Mouse (Mus musculus): ENCODE measurements around the gene Kri1. TPM values are rescaled to one million over a fixed set of nuclear protein-coding genes. Genes with fewer than 3 reads are reported as not detected.
A peak's percentile ranks its signal among the peaks of the same experiment; 100 is the strongest.

The Kri1 gene
- polyA plus RNA-seq, 1 experiment from 2014 or later: 12.9 TPM

DNA sequence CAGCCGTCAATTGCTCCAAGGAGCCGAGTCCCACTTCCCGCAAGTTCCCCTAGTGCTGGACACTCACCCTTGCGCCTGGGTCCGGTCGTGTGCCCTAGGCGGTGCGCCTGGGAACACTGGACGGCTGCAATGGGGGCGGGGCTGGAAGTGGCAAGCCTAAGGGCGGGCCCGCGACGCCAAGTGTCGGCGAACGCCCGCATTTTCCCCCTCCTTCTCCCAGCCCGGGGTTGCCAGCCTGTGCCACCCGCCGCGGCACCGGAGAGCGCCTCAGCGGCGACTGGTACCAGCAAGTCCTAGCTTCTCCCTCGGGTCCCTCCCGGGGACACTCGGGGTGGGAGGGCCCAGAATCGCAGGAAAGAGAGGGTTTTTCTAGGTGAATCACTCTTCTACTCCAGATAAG lies 39.4 kb downstream of the Kri1 start, which contains the start of gene S1pr5:
Gene S1pr5 (minus strand): TSS at position 118 of the 400 bp plus-strand sequence.
- 1% methylated on average over 30 of the region's 30 CpGs for WGBS
- no peaks in the 10 kb centered on the region for H3K36me3 ChIP-seq (ENCODE audit: control insufficient read depth, insufficient read depth, low read length)
- H3K9ac ChIP-seq (replicated peaks; ENCODE audit: low read length): no peak within 1 kb of the TSS
- no peaks in the 10 kb centered on the region for H3K4me1 ChIP-seq (ENCODE audit: control insufficient read depth, insufficient read depth, low read length)
- H3K27ac ChIP-seq (replicated peaks; ENCODE audit: low read depth, low read length): no peak within 1 kb of the TSS
- H3K27me3 ChIP-seq (ENCODE audit: control insufficient read depth, insufficient read depth, low read length): peaks cover 66% of the 10 kb centered on the region
- no peaks in the 10 kb centered on the region for H3K9me3 ChIP-seq (ENCODE audit: control insufficient read depth, low read length)
- no peak within 1 kb of the TSS for H3K4me2 ChIP-seq (ENCODE audit: low read length)
- no peak within 1 kb of the TSS for H3K4me3 ChIP-seq (replicated peaks; ENCODE audit: low read depth, low read length)
- no peak for DNase-seq
- no peak for ATAC-seq (ENCODE audit: low FRiP score, low TSS enrichment)

DNA sequence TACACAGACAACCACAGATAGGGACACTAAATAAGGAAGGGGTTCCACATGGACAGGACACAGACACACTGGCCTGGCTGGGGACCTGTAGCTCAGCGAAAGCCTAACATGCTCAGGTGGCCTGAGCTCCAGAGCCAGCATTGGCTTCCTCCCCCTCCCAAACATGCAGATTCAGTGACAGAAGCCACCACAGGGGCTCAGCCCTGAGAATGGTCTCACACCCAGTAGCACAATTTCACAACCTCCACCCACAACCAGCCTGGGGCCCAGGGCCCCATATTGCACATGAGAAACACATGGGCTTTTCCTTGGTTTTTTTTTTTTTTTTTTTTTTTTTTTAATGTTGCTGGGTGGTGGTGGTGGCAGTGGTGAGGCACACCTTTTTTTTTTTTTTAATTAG lies 41.4 kb downstream of the Kri1 start:
- ATAC-seq (ENCODE audit: low FRiP score, low TSS enrichment) (no peak), DNase-seq (no peak)
- Histone ChIP-seq H3K36me3 (ENCODE audit: control insufficient read depth, insufficient read depth, low read length) (no peaks in the 10 kb centered on the region), H3K9ac (replicated peaks; ENCODE audit: low read length) (no peak overlapping the region), H3K27me3 (ENCODE audit: control insufficient read depth, insufficient read depth, low read length) (peaks cover 77% of the 10 kb centered on the region), H3K4me3 (replicated peaks; ENCODE audit: low read depth, low read length) (no peak overlapping the region), H3K9me3 (ENCODE audit: control insufficient read depth, low read length) (no peaks in the 10 kb centered on the region), H3K27ac (replicated peaks; ENCODE audit: low read depth, low read length) (no peak overlapping the region), H3K4me2 (ENCODE audit: low read length) (no peak overlapping the region), H3K4me1 (ENCODE audit: control insufficient read depth, insufficient read depth, low read length) (no peaks in the 10 kb centered on the region)
- 73% methylated on average over 1 of the region's 1 CpGs for WGBS

DNA sequence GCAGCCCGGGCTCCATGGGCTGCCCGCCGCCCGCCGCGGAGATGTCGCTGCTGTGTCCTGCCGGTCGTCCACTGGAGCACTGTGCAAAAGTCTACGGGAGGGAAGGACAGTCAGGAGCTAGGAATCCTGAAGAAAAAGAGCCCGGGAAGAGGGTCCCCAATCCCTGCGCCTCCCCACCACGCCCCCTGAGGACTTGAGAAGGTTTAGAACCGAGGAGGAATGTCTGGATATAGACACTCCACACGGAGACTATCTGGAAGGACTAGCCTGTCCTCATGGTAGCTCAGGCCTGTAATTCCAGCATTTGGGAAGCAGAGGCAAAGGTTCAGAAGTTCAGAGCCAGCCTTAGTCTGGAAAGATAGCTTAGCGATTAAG lies 42.7 kb downstream of the Kri1 start:
- Histone ChIP-seq H3K9ac (replicated peaks; ENCODE audit: low read length) (peak overlapping the region; percentile 46), H3K4me2 (ENCODE audit: low read length) (peak overlapping the region; percentile 71), H3K27me3 (ENCODE audit: control insufficient read depth, insufficient read depth, low read length) (peaks cover 71% of the 10 kb centered on the region), H3K4me1 (ENCODE audit: control insufficient read depth, insufficient read depth, low read length) (no peaks in the 10 kb centered on the region), H3K4me3 (replicated peaks; ENCODE audit: low read depth, low read length) (peak overlapping the region; percentile 40), H3K9me3 (ENCODE audit: control insufficient read depth, low read length) (no peaks in the 10 kb centered on the region), H3K36me3 (ENCODE audit: control insufficient read depth, insufficient read depth, low read length) (no peaks in the 10 kb centered on the region), H3K27ac (replicated peaks; ENCODE audit: low read depth, low read length) (no peak overlapping the region; the same call in 1 of the 2 replicates)
- ATAC-seq (ENCODE audit: low FRiP score, low TSS enrichment) (no peak), DNase-seq (no peak)
- WGBS: 2% methylated on average over 16 of the region's 16 CpGs

DNA sequence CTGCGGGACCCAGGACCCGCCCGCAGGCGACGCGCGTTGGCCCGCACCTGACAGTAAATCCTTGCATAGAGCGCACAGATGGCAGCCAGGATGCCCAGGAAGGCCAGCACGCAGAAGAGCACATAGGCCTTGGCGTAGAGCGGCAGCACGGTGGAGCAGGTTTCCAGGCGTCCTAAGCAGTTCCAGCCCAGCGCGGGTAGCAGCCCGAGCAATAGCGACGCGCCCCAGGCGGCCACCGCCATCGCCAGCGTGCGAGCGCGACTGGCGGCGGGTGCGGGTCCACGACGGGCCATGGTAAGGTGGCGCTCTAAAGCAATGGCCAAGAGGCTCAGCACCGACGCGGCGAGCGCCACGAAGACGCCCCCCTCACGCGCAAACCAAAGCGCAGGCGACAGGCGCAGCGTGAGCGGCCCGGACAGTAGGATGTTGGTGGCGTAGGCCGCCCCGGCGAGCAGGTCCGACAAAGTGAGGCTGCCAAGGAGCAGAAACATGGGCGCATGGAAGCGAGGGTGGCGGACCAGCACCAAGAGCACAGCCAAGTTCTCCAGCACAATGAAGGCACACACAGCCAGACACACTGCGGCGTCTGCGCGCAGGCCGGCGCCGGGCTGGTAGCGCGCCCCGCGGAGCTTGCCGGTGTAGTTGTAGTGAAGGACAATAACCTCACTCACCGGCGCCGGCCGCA lies 43.2 kb downstream of the Kri1 start:
- Histone ChIP-seq H3K27me3 (ENCODE audit: control insufficient read depth, insufficient read depth, low read length) (peaks cover 66% of the 10 kb centered on the region), H3K36me3 (ENCODE audit: control insufficient read depth, insufficient read depth, low read length) (no peaks in the 10 kb centered on the region), H3K4me2 (ENCODE audit: low read length) (peak overlapping the region; percentile 71), H3K4me1 (ENCODE audit: control insufficient read depth, insufficient read depth, low read length) (no peaks in the 10 kb centered on the region), H3K27ac (replicated peaks; ENCODE audit: low read depth, low read length) (peak overlapping the region; percentile 70), H3K4me3 (replicated peaks; ENCODE audit: low read depth, low read length) (peak overlapping the region; percentile 40), H3K9ac (replicated peaks; ENCODE audit: low read length) (peak overlapping the region; percentile 46), H3K9me3 (ENCODE audit: control insufficient read depth, low read length) (no peaks in the 10 kb centered on the region)
- ATAC-seq (ENCODE audit: low FRiP score, low TSS enrichment): peak; percentile 72
- WGBS: under 1% methylated on average over 72 of the region's 72 CpGs
- peak; percentile 70 for DNase-seq

DNA sequence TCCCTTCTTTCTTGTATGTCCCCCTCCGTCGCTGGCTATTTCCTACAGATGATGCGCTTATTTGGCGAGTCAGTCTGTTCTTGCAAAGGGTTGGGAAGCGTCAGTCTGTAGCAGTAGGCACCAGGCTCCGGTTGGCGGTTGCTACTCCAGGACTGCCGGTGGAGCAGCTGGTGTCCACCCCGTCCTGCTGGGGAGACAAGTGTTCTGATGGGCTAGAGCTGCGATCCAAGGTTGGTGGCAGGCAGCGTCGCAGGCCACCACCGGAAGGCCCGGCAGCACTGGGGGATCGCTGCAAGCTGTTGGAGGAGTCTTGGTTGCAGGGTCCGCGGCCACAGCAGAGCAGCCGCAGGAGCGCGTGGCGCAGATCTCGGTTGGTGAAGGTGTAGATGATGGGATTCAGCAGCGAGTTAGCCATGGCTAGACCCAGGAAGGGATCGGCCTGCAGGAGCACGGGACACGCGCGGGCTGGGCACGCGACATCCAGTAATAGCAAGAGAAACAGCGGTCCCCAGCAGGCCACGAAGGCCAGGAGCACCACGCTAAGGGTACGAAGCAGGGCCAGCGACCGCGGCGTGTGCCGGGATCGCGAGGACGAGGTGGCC lies 43.8 kb downstream of the Kri1 start:
- Histone ChIP-seq H3K27me3 (ENCODE audit: control insufficient read depth, insufficient read depth, low read length) (peaks cover 60% of the 10 kb centered on the region), H3K36me3 (ENCODE audit: control insufficient read depth, insufficient read depth, low read length) (no peaks in the 10 kb centered on the region), H3K4me2 (ENCODE audit: low read length) (peak overlapping the region; percentile 71), H3K4me3 (replicated peaks; ENCODE audit: low read depth, low read length) (peak overlapping the region; percentile 40), H3K9ac (replicated peaks; ENCODE audit: low read length) (peak overlapping the region; percentile 46), H3K4me1 (ENCODE audit: control insufficient read depth, insufficient read depth, low read length) (no peaks in the 10 kb centered on the region), H3K27ac (replicated peaks; ENCODE audit: low read depth, low read length) (peak overlapping the region; percentile 70), H3K9me3 (ENCODE audit: control insufficient read depth, low read length) (no peaks in the 10 kb centered on the region)
- DNase-seq (peak; percentile 28), ATAC-seq (ENCODE audit: low FRiP score, low TSS enrichment) (no peak)
- WGBS: 4% methylated on average over 42 of the region's 42 CpGs

DNA sequence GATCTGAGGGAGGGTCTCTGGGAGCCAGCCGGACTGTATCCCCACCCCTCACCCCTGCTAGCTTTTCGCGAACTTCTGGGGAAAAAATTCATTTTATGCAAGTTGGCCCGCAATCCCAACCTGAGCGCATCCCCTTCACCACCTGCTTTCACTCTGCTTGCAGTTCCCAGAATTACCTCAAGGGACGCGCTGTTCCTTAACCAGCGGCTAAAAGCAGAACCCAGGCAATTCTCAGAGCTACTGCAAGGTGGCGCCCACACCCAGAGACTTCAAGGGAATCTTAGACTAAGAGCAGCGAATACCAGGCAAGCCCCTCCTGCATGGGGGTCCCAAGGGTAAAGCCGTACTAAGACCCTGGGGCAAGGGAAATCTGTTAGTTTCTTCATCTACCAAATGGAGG lies 46.4 kb downstream of the Kri1 start:
- WGBS: 5% methylated on average over 11 of the region's 11 CpGs
- Histone ChIP-seq H3K4me3 (replicated peaks; ENCODE audit: low read depth, low read length) (no peak overlapping the region), H3K27ac (replicated peaks; ENCODE audit: low read depth, low read length) (no peak overlapping the region), H3K27me3 (ENCODE audit: control insufficient read depth, insufficient read depth, low read length) (peaks cover 41% of the 10 kb centered on the region), H3K4me2 (ENCODE audit: low read length) (no peak overlapping the region), H3K9me3 (ENCODE audit: control insufficient read depth, low read length) (no peaks in the 10 kb centered on the region), H3K36me3 (ENCODE audit: control insufficient read depth, insufficient read depth, low read length) (no peaks in the 10 kb centered on the region), H3K9ac (replicated peaks; ENCODE audit: low read length) (no peak overlapping the region), H3K4me1 (ENCODE audit: control insufficient read depth, insufficient read depth, low read length) (peaks cover 15% of the 10 kb centered on the region)
- ATAC-seq (ENCODE audit: low FRiP score, low TSS enrichment) (no peak), DNase-seq (peak; percentile 93)

DNA sequence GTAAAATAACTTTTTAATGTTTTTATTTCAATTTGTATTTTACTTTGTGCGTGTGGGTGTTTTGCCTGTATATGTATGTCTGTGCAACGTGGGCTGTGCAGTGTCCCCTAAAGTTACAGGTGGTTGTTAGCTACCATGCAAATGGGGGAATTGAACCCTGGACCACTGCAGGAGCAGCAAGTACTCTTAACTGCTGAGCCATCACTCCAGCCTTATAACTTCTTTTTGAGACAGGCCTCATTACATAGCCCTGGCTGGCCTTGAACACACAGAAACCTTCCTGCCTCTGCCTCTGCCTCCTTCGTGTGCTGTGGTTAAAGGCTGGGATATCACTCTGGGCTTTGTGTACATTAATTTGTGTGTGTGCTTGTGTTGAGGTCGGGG lies 48.3 kb downstream of the Kri1 start:
- peak overlapping the region; percentile 87 for H3K4me3 ChIP-seq (replicated peaks; ENCODE audit: low read depth, low read length)
- ATAC-seq (ENCODE audit: low FRiP score, low TSS enrichment) (no peak), DNase-seq (no peak)
- whole genome bisulfite sequencing: 35% methylated on average over 4 of the region's 4 CpGs
- H3K9me3 ChIP-seq (ENCODE audit: control insufficient read depth, low read length): no peaks in the 10 kb centered on the region
- peak overlapping the region; percentile 98 for H3K9ac ChIP-seq (replicated peaks; ENCODE audit: low read length)
- peaks cover 22% of the 10 kb centered on the region for H3K27me3 ChIP-seq (ENCODE audit: control insufficient read depth, insufficient read depth, low read length)
- peaks cover 15% of the 10 kb centered on the region for H3K4me1 ChIP-seq (ENCODE audit: control insufficient read depth, insufficient read depth, low read length)
- H3K4me2 ChIP-seq (ENCODE audit: low read length): peak overlapping the region; percentile 87
- H3K27ac ChIP-seq (replicated peaks; ENCODE audit: low read depth, low read length): no peak overlapping the region; the same call in 1 of the 2 replicates
- H3K36me3 ChIP-seq (ENCODE audit: control insufficient read depth, insufficient read depth, low read length): no peaks in the 10 kb centered on the region; the same call in none of the 2 replicates

DNA sequence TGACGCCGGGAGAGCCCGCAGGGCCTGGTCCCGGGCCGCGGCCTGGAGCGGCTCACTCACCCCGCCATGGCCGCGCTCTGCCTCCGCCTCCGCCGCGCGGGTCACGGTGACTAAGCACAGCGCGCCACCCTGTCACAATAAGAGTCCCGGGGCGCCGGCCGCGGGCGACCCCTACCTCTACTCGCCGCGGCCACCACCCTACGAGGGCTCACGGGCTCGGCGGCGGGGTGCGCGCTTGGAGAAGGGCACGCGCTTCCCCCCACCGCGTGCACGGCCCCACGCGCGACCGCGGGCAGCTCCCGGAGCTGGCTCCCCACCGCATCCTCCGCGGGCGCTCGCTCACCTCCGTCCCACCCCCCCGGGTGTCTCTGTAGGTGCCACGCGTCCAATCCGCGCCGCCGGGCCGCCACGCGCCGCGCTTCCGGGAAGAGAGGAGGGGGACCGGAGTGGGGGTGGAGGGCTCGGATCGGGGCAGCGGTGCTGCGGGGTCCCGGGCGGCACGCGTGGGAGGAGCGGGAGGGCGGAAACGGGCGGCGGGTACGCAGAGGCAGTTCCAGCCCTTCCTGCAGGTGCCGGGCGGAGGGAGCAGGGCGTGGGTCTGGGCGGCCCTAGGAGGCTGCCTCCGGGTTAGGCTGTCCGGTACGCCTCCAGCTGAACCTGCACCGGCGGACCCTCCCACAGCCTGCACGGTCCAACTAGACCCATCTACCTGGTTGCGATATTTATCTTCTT lies 48.9 kb downstream of the Kri1 start, which contains the start of gene Keap1:
Gene Keap1 (minus strand): TSS at position 629 of the 732 bp plus-strand sequence.
- ATAC-seq (ENCODE audit: low FRiP score, low TSS enrichment): peak; percentile 86
- peak within 1 kb of the TSS; percentile 87 for H3K4me2 ChIP-seq (ENCODE audit: low read length)
- H3K4me3 ChIP-seq (replicated peaks; ENCODE audit: low read depth, low read length): peak within 1 kb of the TSS; percentile 87
- peak; percentile 90 for DNase-seq
- peak within 1 kb of the TSS; percentile 98 for H3K9ac ChIP-seq (replicated peaks; ENCODE audit: low read length)
- H3K9me3 ChIP-seq (ENCODE audit: control insufficient read depth, low read length): no peaks in the 10 kb centered on the region
- peaks cover 15% of the 10 kb centered on the region for H3K4me1 ChIP-seq (ENCODE audit: control insufficient read depth, insufficient read depth, low read length)
- WGBS: under 1% methylated on average over 90 of the region's 90 CpGs
- H3K36me3 ChIP-seq (ENCODE audit: control insufficient read depth, insufficient read depth, low read length): peaks cover 3% of the 10 kb centered on the region
- H3K27ac ChIP-seq (replicated peaks; ENCODE audit: low read depth, low read length): peak within 1 kb of the TSS; percentile 89
- H3K27me3 ChIP-seq (ENCODE audit: control insufficient read depth, insufficient read depth, low read length): peaks cover 17% of the 10 kb centered on the region

Measured in midbrain, embryonic 14.5 days (tissue).